Mouse (Mus musculus): Measurements from ENCODE around the gene Il12rb1.
A peak's percentile ranks its signal among the peaks of the same experiment; 100 is the strongest.

The Il12rb1 gene

GRCm38 (mm10) chr8:70808239-70808638 lies at the start of gene Il12rb1:
Gene Il12rb1, plus strand, starts transcription at chr8:70808449.
- DNase-seq: no peak

GRCm38 (mm10) chr8:70758616-70759561 lies 49.4 kb upstream of the Il12rb1 start:
- DNase-seq: peak; percentile 68

- no peak for DNase-seq
These were observed 47.9 kb upstream of the Il12rb1 start for GRCm38 (mm10) chr8:70760350-70760749.

GRCm38 (mm10) chr8:70760775-70761406 lies 47.4 kb upstream of the Il12rb1 start, which contains the start of gene Mpv17l2:
Gene Mpv17l2, minus strand, starts transcription at chr8:70760946.
- DNase-seq: peak; percentile 98

- peak; percentile 54 for DNase-seq
These were observed 46.1 kb upstream of the Il12rb1 start for GRCm38 (mm10) chr8:70762118-70762517.

GRCm38 (mm10) chr8:70763354-70763753 lies 44.9 kb upstream of the Il12rb1 start:
- DNase-seq: peak; percentile 78

- DNase-seq: no peak
These were observed 44.2 kb upstream of the Il12rb1 start for GRCm38 (mm10) chr8:70764026-70764425.

GRCm38 (mm10) chr8:70764676-70765075 lies 43.6 kb upstream of the Il12rb1 start:
- DNase-seq: peak; percentile 54

- DNase-seq: no peak
These were observed 42.9 kb upstream of the Il12rb1 start for GRCm38 (mm10) chr8:70765329-70765728.

- no peak for DNase-seq
These were observed 42.2 kb upstream of the Il12rb1 start for GRCm38 (mm10) chr8:70765838-70766570.

- DNase-seq: peak; percentile 74
These were observed 41.4 kb upstream of the Il12rb1 start for GRCm38 (mm10) chr8:70766571-70767440.

- DNase-seq: no peak
These were observed 40.7 kb upstream of the Il12rb1 start for GRCm38 (mm10) chr8:70767503-70767902.

GRCm38 (mm10) chr8:70768231-70768776 lies 39.9 kb upstream of the Il12rb1 start:
- peak; percentile 65 for DNase-seq

GRCm38 (mm10) chr8:70768956-70769355 lies 39.3 kb upstream of the Il12rb1 start:
- no peak for DNase-seq

GRCm38 (mm10) chr8:70769359-70769758 lies 38.9 kb upstream of the Il12rb1 start:
- DNase-seq: peak; percentile 95

- no peak for DNase-seq
These were observed 38.4 kb upstream of the Il12rb1 start for GRCm38 (mm10) chr8:70769858-70770257.

- DNase-seq: no peak
These were observed 37.5 kb upstream of the Il12rb1 start for GRCm38 (mm10) chr8:70770748-70771147.

- DNase-seq: no peak
These were observed 37.0 kb upstream of the Il12rb1 start for GRCm38 (mm10) chr8:70771217-70771616.

GRCm38 (mm10) chr8:70772075-70772474 lies 36.2 kb upstream of the Il12rb1 start:
- DNase-seq: no peak

GRCm38 (mm10) chr8:70772890-70773289 lies 35.4 kb upstream of the Il12rb1 start:
- DNase-seq: no peak

- DNase-seq: peak; percentile 84
These were observed 34.8 kb upstream of the Il12rb1 start for GRCm38 (mm10) chr8:70773410-70773809.

- peak; percentile 85 for DNase-seq
These were observed 34.4 kb upstream of the Il12rb1 start for GRCm38 (mm10) chr8:70773833-70774232.
